Mouse (Mus musculus) forelimb bud, embryonic 11.5 days (tissue): ENCODE measurements around the gene Nfkbia.
A peak's percentile ranks its signal among the peaks of the same experiment; 100 is the strongest.

Experiments
- DNase-seq: peaks from one replicate; pipeline ENCODE4 v3.0.0-alpha.2; 2012; ENCODE audit warnings: low read depth, low spot score

Gene Nfkbia

DNA sequence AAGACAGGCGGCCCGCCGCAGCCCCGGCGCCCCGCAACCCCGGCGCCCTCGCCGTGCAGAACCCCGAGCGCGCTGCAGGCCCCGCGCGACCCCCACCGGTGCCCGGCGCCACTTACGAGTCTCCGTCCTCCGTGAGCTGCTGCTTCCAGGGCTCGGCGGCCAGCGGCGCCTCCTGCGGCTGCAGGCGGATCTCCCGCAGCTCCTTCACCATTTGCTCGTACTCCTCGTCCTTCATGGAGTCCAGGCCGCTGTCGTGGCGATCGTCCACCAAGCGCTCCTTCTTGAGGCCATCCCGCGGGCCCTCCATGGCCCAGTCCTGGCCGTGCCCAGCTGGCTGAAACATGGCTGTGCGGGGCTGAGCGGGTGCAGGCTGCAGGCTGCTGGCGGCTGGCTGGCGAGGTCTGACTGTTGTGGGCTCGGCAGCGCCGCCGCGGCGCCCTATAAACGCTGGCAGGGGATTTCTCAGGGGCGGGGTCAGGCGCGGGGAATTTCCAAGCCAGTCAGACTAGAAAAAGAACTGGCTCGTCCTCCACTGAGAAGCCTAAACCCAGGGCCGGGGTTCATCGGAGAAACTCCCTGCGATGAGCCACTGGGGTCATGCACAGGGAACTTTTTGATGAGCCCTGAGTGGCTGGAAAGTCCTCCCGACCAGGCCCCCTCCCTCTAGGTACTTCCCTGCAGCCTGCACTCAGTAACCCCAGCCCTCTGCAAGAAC, at the start of gene Nfkbia:
Gene Nfkbia (minus strand): TSS at position 464 of the 715 bp plus-strand sequence.
- peak; percentile 85 for DNase-seq

DNA sequence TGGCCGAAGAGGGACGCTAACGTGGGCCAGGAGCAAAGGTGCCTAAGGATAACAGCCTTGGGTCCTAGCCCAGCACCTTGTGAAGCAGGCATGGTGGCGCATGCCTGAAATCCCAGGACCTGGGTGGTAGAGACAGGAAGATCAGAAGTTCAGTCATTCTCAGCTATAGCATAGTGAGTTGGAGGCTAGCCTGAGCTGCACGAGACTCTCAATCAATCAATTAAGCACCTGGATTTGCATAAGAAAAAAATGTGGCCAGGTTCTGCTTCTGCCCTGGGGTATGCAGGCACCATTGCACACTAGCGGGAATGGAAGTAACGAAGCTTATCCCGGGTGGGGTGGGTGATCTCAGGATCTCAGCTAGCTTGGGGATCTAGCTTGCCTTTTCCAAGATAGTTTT, 46.7 kb upstream of the Nfkbia start:
- DNase-seq: no peak

DNA sequence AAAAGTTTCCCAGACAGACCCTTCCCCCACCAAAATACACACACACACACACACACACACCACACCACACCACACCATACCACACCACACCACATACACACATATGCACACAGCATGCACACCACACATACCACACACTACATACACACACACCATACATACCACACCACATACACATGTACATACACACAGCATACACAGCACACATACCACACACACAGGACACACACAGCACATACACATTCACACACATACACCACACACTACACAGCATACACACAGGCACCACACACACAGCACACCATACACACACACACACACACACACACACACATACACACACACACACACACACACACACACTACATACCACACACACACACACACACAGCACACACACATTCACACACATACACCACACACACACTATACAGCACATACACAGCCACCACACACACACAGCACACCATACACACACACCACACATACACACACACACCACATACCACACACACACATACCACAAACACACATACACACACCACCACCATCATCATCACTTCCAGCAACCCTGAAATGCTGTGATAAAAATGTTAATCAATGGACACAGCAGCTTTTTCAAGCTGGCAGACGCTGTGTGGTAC, 46.0 kb upstream of the Nfkbia start:
- no peak for DNase-seq

DNA sequence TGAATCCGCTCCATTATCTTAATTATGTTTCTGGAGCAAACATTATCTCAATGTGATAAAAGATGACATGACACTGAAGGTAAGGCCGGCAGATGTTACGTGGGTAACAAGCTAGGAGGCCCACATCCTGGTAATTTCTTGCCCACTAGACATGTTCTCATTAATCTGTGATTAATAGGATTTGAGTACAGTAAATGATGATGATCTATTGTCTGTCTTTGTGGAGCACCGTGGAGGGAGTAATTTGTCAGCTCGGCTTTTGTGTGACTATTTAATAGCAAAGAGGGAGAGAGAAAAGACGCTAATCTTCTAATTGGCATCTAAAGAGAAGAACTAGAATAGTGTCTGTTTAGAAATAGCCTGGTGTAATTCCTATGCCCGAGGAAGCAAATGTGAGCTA, 45.3 kb upstream of the Nfkbia start:
- DNase-seq: no peak

DNA sequence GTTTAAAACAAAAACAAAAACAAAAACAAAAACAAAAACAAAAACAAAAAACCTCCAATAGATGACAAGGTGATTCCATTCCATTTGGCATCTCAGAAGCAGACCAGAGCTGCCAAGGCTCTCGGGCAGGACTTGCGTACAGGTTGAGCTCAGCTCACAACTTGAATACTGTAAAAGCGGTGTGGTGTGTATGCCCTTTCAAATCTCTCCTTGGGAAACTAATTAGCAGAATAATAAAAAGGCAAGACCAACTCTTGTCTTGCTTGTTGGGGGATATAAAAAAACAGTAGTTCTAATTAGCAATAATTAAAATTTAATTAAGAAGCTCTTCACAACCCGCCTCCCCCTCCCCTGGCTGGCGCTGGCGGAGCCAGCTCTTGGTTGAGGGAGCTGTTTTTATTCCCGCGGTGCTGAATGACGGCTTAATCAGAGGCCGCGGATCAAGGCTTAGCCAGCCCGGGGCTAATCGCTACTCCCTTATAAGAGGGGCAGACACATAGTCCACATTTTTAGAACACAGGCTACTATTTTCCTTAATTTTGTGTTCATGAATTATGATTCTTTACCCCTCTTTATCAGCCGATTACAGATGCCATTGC, 44.2 kb upstream of the Nfkbia start:
- peak; percentile 58 for DNase-seq

DNA sequence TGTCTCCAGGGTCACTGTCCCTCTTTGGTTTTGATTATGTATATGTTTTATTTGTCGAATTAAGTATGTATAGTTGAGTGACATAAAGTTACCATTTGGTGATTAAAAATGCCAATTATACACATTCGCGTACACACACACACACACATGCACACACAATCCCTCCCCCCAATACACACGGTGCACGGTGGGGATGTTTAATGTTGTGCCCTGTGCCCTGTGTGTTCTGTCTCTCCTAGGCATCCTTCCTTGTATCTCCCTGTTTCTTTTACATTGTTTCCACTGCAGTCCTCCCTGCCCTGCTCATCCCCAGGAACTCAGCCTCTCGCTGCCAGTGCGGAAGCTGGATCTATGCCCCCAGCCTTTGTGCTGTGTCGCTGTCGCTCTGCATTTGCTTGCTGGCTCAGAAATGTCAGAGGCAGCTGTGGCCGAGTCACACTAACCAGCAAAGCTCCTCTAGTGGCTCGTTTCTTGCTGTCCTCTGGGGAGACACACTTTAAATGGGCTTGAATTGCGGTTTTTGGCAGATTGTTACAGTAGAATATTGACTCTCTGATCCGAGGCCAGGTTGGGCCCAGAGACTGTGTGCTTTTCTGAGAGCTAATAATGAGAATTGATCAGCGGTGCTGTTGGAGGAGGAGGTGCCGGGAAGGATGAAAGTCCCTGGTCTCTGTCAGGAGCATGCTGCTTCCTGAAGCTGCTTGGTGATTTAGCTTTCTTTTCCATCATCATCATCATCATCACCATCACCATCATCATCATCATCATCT, 34.7 kb upstream of the Nfkbia start:
- no peak for DNase-seq

DNA sequence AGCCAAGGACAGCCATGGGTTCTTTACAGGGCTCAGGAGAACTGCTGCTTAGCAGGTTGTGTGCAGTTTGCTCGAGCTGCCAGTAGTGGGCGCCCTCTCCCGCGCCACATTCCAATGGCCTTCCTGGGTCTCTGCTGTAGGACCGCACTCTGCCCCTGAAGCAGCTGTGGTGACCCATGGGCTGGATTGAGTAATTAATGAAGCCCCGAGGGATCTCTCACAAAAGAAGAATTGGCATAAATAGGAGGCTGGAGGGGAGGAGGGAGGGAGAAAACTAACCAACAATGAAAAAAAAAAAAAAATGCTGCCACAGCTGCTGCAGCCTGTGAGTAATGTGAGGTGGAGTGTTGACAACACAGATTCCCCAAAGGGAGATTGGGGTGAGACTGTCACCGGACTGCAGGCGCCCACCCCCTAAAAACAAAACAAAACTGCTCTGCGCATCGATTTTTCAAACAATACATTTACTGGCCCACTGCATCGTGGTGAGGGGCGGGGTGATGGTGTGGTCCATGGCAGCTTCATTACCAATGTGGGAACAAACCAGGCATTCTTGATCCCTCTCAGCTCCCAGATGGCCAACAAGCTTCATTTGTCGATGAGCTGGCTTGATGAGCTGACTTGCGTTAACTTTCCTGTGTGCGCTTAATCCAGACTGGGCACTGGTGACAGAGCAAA, 25.8 kb upstream of the Nfkbia start:
- DNase-seq: peak; percentile 38

DNA sequence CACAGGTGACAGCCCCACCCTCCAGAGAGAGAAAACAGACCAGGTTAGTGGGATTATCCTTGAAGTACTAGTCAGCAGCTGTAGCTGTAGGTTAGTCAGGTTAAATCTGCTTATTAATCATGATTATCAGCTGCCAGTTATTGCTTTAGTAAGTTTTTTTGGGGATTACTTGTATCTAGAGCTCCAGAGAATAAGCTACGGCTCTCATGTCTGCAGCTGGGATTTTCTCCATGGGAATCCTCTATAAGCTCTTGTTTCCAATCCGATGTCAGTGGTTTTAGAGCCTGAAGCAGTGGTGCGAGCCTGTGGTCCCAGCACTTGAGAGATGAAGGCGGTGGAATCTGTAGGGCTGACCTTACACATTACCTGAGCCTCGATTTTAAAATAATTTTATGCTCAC, 16.4 kb upstream of the Nfkbia start:
- DNase-seq: no peak

DNA sequence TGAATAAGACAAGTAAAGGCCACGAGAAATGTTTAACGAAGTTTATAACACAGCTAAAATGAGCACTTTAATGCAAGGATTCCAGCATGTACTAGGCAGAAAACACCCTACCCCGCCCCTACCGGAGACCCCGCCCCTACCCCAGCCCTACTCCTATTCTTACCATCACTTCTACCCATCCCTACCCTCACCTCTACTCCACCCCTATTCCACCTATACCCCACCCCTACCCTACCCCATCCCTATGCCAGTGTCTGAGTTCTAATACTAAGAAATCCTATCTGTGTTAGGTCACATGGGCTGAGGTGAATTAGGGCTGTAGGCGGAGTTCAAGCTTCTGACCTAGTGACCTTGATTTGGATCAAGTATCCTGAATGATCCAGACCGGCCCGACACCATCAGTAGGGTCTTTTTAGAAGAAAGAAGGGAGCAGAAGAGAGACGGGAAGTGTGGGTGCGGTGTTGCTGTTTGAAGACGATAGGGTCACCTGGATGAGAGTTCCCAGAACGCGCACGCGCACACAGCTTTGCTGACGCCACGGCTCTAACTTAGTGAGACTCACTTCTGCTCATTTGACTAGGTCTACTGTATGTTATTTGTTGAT, 15.0 kb upstream of the Nfkbia start:
- DNase-seq: no peak

DNA sequence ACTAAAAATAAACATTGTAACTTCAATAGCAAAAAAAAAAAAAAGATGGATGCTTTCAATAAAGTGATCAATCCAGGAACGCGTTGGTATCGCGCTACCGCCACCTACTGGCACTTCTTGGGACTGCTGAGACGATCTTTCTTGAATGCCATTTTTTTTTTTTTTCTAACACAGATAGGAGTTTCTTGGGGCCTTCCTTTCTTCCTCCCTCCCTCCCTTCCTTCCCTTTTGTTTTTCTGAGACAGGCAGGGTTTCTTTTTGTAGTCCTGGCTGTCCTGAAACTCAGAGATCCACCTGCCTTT, 13.5 kb upstream of the Nfkbia start:
- DNase-seq: peak; percentile 83

DNA sequence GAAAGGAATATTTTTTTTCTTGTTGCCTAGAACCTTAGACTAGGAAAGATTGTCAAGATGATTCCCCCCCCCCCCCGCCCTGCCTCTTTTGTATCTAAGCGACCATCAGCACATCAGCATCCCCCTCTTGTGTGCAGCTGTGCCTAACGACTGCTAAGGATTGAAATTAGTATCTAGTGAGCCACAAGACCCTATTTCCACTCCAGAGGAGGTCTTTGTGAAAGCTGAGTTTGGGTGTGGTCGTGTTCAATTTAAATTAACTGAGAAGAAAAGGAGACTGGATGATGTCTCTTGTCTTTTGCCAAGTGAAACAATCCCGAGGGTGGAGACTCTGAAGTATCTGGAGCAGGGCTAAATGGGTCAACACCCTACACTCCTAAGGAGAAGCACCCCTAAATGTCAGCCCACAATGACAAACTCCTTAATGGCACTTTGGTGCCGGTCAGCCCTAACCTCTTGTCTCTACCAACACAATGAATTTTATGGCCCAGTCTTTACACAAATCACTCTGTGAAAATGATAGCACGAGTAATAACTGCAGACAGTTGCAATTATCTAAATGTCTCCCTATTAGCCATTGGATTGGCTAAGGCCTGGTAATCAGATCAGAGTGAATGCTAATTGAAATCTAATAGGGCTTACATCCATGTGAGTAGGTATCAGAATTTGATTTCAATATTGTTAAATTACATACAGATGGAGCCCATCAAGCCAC, 13.0 kb upstream of the Nfkbia start:
- DNase-seq: no peak

DNA sequence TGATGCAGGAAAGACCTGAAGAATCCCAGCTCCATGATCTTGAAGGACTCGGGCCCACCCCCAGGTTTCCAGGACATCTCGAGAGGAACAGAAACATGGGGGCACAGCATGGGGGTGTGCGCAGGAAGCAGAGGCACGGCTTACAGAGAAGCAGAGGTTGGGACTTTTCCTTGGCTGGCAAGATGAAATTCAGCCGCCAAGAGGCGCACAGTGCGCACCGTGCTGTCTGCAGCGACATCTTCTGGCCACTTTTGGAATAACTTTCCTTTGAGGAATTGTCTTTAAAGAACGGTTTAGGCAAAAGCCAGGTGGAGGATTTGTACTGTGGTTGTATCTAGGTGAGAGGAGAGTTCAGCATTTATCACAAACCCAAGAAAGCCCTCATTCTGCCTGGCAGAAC, 6.6 kb upstream of the Nfkbia start:
- peak; percentile 87 for DNase-seq

DNA sequence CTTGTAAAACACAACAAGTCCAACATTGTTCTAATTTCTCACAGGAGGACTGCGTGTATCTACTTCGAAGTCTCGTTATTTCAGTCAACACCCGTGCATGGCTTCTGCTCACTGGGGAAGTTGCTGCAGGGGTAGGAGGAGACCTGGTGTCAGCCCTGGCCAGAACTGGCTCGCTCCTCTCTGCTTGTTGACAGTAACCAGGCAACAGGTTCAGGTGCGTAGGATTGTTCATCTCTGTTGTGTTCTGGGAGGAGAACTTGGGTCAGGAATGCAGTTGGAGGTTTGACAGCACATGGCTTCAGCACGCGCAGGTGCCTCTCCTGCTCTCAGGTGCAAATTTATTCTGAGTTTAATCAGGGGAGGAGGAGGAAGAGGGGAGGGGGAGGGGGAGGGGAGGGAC, 5.3 kb upstream of the Nfkbia start:
- no peak for DNase-seq

DNA sequence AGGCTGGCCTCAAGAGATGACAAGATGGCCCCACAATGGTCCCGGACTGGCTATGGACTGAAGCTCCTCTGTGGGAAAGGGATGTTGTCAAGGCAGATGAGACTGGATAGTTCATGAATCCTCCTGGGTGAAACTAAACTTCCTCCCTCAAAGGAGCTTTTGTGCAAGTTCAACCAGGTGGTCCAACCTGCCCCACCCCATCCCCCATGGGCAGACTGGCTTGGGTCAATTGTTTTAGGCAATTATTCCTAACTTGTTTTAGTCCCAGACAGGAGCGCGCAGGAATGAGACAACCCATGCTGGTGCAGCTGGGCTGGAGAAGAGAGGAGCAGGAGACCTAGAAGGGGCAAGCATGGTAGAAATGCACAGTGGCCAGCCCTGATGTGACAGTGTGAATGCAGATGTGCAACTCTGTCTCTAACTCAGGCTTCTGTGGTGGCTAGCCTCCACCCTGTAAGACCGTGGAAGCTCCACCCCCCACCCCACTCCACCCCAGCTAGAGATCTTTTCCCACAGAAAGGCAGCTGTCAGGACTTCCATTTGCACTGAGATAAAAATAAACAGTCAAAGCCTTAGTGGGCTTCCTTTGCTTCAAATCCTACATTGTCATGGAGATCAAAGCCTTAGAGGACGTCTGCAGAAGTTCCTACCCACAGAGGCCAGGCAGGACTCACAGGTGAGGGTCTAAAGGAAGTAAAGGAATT, 3.6 kb upstream of the Nfkbia start:
- DNase-seq: no peak

DNA sequence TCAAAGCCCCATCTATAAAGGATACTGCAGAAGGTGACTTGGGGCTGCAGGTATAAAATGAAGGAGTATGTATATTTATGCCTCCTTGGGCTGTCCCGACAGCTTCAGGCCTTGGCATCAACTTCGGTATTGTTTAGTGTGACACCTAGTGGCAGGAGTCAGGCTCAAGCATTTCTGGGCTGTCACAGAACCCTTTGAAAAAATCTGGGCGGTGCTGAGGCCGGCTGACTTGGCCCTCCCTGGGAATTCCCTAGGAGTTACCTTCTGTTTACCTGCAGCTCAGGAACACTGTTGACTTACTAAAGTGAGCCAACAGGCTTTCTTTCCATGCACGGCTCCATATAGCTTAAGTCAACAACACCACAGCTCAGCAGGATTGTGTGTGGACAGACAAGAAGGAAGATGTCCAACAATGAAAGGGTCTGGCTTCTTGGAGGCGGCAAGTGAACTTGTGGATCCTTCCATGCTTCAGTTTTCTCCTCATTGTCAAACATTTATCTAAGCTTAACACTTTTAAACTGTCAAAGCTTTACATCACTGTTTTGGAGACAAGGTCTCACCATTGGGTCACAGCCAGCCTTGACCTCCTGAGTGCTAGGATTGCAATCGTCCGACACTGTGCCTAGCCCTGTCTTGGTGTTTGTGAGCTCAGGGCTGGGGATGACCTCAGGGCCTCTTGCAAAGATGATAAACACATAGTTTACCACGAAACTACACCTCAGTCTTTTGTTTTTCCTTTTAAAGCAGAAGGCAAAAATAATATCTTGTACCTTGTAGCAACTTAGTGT, 2.9 kb upstream of the Nfkbia start:
- DNase-seq: peak; percentile 74

DNA sequence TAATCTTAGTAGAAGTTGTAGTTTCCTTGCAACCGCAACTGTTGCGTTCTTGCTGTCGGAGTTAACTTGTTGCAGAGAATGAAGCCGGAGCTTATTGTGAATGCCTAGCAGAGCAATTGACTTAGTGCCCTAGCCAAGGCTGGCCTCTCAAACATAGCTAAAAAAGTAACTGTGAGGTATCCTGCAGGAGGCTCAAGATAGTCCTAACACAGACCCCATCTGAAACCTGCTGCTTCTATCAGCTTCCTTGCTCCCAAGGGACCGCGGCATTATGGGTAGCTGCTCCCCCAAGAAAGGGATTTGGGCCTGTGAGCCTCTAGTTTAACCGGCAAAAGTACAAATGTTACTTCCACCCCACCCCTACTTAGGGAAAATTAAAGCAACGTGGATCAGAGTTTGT, 934 bp upstream of the Nfkbia start:
- no peak for DNase-seq

DNA sequence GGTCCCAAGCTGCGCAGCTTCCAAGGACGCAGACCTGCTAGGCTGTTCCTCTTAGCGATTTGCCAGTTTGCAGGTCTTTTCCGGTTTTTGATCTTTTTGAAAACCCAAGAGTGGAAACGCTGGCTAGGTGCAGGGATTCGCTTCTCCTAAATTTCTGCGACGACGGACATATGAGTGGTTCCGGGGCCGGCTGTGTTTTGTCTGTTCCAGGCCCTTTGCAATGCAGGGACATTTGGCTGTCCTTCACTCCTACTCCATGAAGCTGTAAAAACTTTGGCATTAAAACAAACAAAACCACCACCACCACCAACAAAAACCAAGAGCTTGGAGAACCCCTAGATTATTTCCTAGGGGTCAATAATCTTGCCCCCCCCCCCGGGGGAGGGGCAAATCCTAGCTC, 494 bp upstream of the Nfkbia start:
- DNase-seq: no peak

DNA sequence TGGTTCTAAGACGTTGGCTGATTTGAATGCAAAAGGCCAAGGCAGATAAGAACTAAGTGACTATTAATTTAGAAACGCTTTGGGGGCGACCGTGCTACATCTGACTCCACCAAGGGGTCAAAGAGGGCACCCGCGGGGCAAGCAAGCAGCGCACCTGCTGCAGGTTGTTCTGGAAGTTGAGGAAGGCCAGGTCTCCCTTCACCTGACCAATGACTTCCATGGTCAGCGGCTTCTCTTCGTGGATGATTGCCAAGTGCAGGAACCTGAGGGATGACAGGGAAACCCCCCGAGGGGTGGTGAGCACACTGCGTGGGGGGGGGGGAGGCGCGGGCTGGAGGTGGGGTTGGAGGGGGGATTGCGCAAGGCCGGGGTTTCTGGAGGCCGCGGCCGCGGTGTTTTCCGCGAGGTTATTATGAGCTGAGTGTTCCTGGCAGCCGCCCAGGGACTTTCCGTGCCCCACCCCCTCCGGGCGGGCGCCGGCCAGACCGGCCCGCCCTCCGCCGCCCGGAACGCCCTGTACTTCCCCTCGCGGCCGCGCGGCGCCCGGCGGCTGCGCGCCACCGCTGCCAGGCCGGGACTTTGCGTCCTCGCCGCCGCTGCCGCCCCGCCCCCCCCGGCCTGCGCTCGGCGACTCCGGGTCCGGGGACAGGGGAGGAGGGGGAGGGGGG, 797 bp downstream of the Nfkbia start:
- peak; percentile 84 for DNase-seq
